Mouse (Mus musculus) ES-Bruce4 (cell line): ENCODE results near the gene Sf3b4.

Source experiments
- CTCF ChIP-seq: IDR thresholded peaks from one replicate; pipeline ENCODE4 v1.8.1; 2011; ENCODE audit warnings: low read depth, low read length
- POLR2A ChIP-seq: IDR thresholded peaks from one replicate; pipeline ENCODE4 v1.8.1; 2011; ENCODE audit warnings: low read length; ENCODE audit not compliant: insufficient read depth

DNA sequence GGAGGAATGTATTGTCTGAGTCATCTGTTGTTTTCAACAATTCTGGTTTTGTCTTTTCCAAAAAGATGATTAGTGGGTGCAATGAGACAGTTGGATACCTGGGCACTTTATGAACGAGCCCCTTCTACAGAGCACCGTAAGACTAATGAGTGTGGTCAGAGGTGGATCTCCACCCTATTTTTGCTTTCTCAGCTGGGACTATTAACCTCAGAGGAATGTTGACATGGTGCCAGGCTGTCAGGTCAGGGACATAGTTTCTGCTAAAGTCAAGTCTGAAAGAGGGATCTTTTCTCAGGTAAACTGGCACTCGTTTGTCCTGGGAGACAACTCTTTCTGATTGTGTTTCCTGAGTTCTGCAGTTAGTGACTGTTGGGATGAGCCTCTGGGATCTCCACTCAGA is 37.1 kb upstream of the Sf3b4 start:
- TF ChIP-seq CTCF (no peak), POLR2A (no peak)
